Mouse (Mus musculus) stomach, postnatal 0 days (tissue): Measurements from ENCODE around the gene Setd7.

ENCODE experiments used
- CTCF ChIP-seq: IDR thresholded peaks from 2 replicates; pipeline ENCODE4 v1.5.1; 2016; ENCODE audit warnings: antibody characterized with exemption, low read depth, mild to moderate bottlenecking, moderate library complexity
- EP300 ChIP-seq: optimal IDR thresholded peaks from 2 replicates; pipeline ENCODE3; 2016; ENCODE audit warnings: antibody characterized with exemption

DNA sequence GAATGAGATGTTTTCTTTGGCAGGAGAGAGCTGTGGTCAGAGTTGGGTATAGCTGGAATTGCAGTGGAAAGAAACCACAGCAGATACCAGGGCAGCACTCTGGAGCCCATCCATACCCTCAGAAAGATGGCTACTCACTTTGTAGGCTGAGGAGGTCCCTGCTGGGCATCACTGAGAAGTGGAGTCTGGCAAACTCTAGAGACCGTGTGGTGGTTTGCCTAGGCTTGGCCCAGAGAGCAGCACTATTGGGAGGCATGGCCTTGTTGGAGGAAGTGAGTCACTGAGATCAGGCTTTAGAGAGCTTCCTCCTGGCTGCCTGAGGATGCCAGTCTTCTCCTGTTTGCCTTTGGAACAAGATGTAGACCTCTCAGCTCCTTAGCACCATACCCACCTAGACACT lies 32.8 kb upstream of the Setd7 start:
- no peak for TF ChIP-seq CTCF
- TF ChIP-seq EP300: no peak
